ENCODE assay signal across 17 mouse cellular contexts in the genomic region with DNA sequence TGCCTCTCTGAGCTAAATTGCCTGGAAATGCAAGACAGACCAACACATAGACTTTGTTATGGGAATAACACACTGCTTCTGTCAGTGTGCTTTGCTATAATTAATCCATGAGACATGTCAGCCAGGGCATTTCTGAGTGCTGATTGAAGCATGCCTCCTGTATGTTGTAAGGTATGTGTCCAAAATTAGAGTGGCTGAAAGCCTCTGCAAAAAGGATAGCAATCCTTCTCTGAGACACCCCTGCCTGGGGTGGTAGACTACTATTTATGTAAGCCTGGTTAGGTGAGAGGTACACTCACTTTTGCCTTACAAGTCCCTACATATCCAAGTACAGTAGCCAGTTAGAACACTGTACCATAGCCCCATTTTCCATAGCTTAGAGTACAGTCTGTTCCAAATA.
"Had no signal": no experiment of that assay in that cellular context is flagged by ENCODE, and none has a peak within 500 bp of the region (broad histone marks: within the 10 kb centered on the region; RNA-seq: fewer than 3 reads in every experiment).

No protein-coding gene starts in this region.

- H3K9me3 ChIP-seq: lung, embryonic 15.5 days; megakaryocyte, embryonic 14.5 days; midbrain, embryonic 13.5 days; midbrain, embryonic 15.5 days; neural tube, embryonic 12.5 days; stomach, embryonic 15.5 days had no signal

- H3K27ac ChIP-seq: lung, embryonic 15.5 days; macrophage; midbrain, embryonic 13.5 days; midbrain, embryonic 15.5 days; neural tube, embryonic 12.5 days; stomach, embryonic 15.5 days; stomach, postnatal 0 days had no signal

- H3K4me1 ChIP-seq: lung, embryonic 15.5 days; megakaryocyte, embryonic 14.5 days; midbrain, embryonic 13.5 days; midbrain, embryonic 15.5 days; neural tube, embryonic 12.5 days; stomach, embryonic 15.5 days had no signal

- H3K4me2 ChIP-seq: lung, embryonic 15.5 days; midbrain, embryonic 11.5 days; midbrain, embryonic 13.5 days; midbrain, embryonic 15.5 days; neural tube, embryonic 12.5 days; stomach, embryonic 15.5 days had no signal

- H3K36me3 ChIP-seq: lung, embryonic 15.5 days; midbrain, embryonic 13.5 days; midbrain, embryonic 15.5 days; neural tube, embryonic 12.5 days; stomach, embryonic 15.5 days had no signal

- H3K9ac ChIP-seq: lung, embryonic 15.5 days; midbrain, embryonic 13.5 days; midbrain, embryonic 15.5 days; neural tube, embryonic 12.5 days; stomach, embryonic 15.5 days had no signal

- H3K4me3 ChIP-seq: lung, embryonic 15.5 days; megakaryocyte, embryonic 14.5 days; midbrain, embryonic 13.5 days; midbrain, embryonic 15.5 days; neural tube, embryonic 12.5 days; stomach, embryonic 15.5 days had no signal

- DNase-seq: lung, adult 2 months; lung, postnatal 14 days; lung, postnatal 36 days; right cerebral cortex, postnatal 14 days; thymus, adult 2 months; thymus, postnatal 25 days; thymus, postnatal 4 days had no signal

- ATAC-seq: lung, postnatal 0 days; midbrain, embryonic 13.5 days; midbrain, embryonic 15.5 days had no signal

- H3K27me3 ChIP-seq: lung, embryonic 15.5 days; megakaryocyte, embryonic 14.5 days; midbrain, embryonic 13.5 days; midbrain, embryonic 15.5 days; neural tube, embryonic 12.5 days; stomach, embryonic 15.5 days had no signal
